ENCODE assay signal across 10 mouse cellular contexts in the genomic region with DNA sequence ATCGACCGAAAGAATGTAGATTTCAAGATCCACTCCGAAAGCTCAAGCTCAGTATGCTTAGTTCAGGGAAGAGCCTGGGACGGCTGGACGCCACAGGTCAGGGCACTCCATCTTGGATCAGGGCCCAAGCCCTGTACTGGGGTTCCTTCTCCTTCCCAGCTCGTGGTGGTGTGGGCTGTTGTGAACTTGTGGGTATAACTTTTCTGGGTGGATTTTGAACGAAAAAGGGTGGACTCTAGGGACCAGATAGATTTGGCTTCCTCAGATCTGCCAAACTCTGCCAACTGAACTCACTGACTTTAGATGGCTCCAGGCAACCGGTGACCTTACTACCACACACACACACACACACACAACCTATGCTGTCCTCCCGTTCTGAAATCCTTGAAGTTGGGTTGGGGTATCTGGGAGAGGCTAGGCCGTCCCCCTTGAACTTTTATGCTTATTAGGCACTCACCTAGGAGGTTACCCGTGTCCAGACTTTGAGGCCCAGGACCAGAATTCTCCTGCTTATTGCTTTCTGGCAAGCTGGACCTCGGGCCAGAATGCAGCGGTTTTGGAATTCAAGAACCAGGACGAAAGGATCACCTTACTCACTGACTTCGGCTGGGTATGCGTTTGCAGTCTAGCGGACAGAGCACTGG. TPM values are rescaled to one million over a fixed set of nuclear protein-coding genes. Genes with fewer than 3 reads are reported as not detected.
DNase-seq lines count a peak whose midpoint lies in the region; ATAC-seq lines count a peak whose summit lies in the region.
"Had no signal": no experiment of that assay in that cellular context is flagged by ENCODE, and none has a peak within 500 bp of the region (broad histone marks: within the 10 kb centered on the region; RNA-seq: fewer than 3 reads in every experiment).

No protein-coding gene starts in this region.

- no peaks in the 10 kb centered on the region for H3K36me3 ChIP-seq in kidney, embryonic 14.5 days (ENCODE audit: control insufficient read depth, insufficient read depth, low read length)
- peaks cover 11% of the 10 kb centered on the region for H3K36me3 ChIP-seq in embryonic facial prominence, embryonic 14.5 days (ENCODE audit: control insufficient read depth, insufficient read depth, low read length)
- peaks cover 11% of the 10 kb centered on the region for H3K36me3 ChIP-seq in limb, embryonic 15.5 days
- H3K36me3 ChIP-seq: neural tube, embryonic 13.5 days had no signal

- peak overlapping the region; percentile 39 for H3K4me3 ChIP-seq in kidney, embryonic 14.5 days (ENCODE audit: low read length)
- H3K4me3 ChIP-seq in embryonic facial prominence, embryonic 14.5 days (ENCODE audit: low read depth, low read length): peak overlapping the region; percentile 34; the same call in 1 of the 2 replicates
- peak overlapping the region; percentile 35; the same call in 1 of the 2 replicates for H3K4me3 ChIP-seq in limb, embryonic 15.5 days

- 7% methylated on average over 17 of the region's 17 CpGs for WGBS in kidney, embryonic 14.5 days
- WGBS in embryonic facial prominence, embryonic 14.5 days: 13% methylated on average over 17 of the region's 17 CpGs
- WGBS in limb, embryonic 15.5 days: 13% methylated on average over 17 of the region's 17 CpGs

- no peak for ATAC-seq in kidney, embryonic 14.5 days (ENCODE audit: low FRiP score, low TSS enrichment)
- no peak for ATAC-seq in embryonic facial prominence, embryonic 14.5 days (ENCODE audit: low read depth)
- ATAC-seq in limb, embryonic 15.5 days (ENCODE audit: insufficient number of reproducible peaks, low FRiP score, low TSS enrichment, low read depth): no peak

- H3K4me1 ChIP-seq in kidney, embryonic 14.5 days (ENCODE audit: control insufficient read depth, insufficient read depth, low read length): peaks cover 13% of the 10 kb centered on the region
- peaks cover 22% of the 10 kb centered on the region for H3K4me1 ChIP-seq in embryonic facial prominence, embryonic 14.5 days (ENCODE audit: control insufficient read depth, insufficient read depth, low read length)
- peaks cover 42% of the 10 kb centered on the region for H3K4me1 ChIP-seq in limb, embryonic 15.5 days

- H3K4me2 ChIP-seq in kidney, embryonic 14.5 days (replicated peaks; ENCODE audit: low read depth, low read length): no peak overlapping the region
- H3K4me2 ChIP-seq in embryonic facial prominence, embryonic 14.5 days (ENCODE audit: low read depth, low read length): no peak overlapping the region
- no peak overlapping the region for H3K4me2 ChIP-seq in limb, embryonic 15.5 days

- no peaks in the 10 kb centered on the region for H3K9me3 ChIP-seq in kidney, embryonic 14.5 days (ENCODE audit: control insufficient read depth, low read length)
- no peaks in the 10 kb centered on the region for H3K9me3 ChIP-seq in embryonic facial prominence, embryonic 14.5 days (ENCODE audit: control insufficient read depth, low read length)
- no peaks in the 10 kb centered on the region for H3K9me3 ChIP-seq in limb, embryonic 15.5 days
- H3K9me3 ChIP-seq: embryonic facial prominence, embryonic 13.5 days; neural tube, embryonic 13.5 days had no signal

- DNase-seq in embryo, embryonic 11 days: peak; percentile 21
- DNase-seq in embryo, embryonic 10 days (ENCODE audit: low spot score): no peak
- DNase-seq in kidney, adult 9 months: no peak
- DNase-seq in embryonic facial prominence, embryonic 14.5 days (ENCODE audit: low spot score): no peak
- DNase-seq in right cerebral cortex, adult 2 months (ENCODE audit: low spot score in 2 of 2): no peak
- DNase-seq in ovary, adult 18-20 months (ENCODE audit: low spot score): no peak

- H3K27ac ChIP-seq in kidney, embryonic 14.5 days (ENCODE audit: low read depth, low read length): no peak overlapping the region
- no peak overlapping the region for H3K27ac ChIP-seq in embryonic facial prominence, embryonic 14.5 days (replicated peaks; ENCODE audit: low read depth, low read length)
- no peak overlapping the region for H3K27ac ChIP-seq in limb, embryonic 15.5 days
- H3K27ac ChIP-seq: embryonic facial prominence, embryonic 13.5 days; neural tube, embryonic 13.5 days had no signal

- H3K9ac ChIP-seq in kidney, embryonic 14.5 days (ENCODE audit: low read depth, low read length): no peak overlapping the region
- H3K9ac ChIP-seq in embryonic facial prominence, embryonic 14.5 days (ENCODE audit: low read depth, low read length): no peak overlapping the region
- H3K9ac ChIP-seq in limb, embryonic 15.5 days: no peak overlapping the region
- H3K9ac ChIP-seq: embryonic facial prominence, embryonic 13.5 days had no signal

- H3K27me3 ChIP-seq in kidney, embryonic 14.5 days (ENCODE audit: control insufficient read depth, insufficient read depth, low read length): peaks cover 97% of the 10 kb centered on the region
- peaks cover 100% of the 10 kb centered on the region for H3K27me3 ChIP-seq in embryonic facial prominence, embryonic 14.5 days (replicated peaks; ENCODE audit: control insufficient read depth, insufficient read depth, low read length)
- H3K27me3 ChIP-seq in limb, embryonic 15.5 days: peaks cover 100% of the 10 kb centered on the region

RNA-seq across cellular contexts. Expression of a gene that starts 0.6 kb away (rescaled TPM):
- polyA plus RNA-seq in kidney, embryonic 14.5 days (2014; fragmentation: Nextera tagmentation; extraction: Ambion mirVana): not detected in 2 replicates
- polyA plus RNA-seq in embryonic facial prominence, embryonic 14.5 days (2014; fragmentation: Nextera tagmentation; extraction: Ambion mirVana): 0.16 TPM in 1 of 2 replicates, not detected in the other
- 0.12 TPM in 1 of 2 replicates, not detected in the other for polyA plus RNA-seq in limb, embryonic 15.5 days (2015; fragmentation: Nextera tagmentation; extraction: Ambion mirVana)
- polyA plus RNA-seq: embryonic facial prominence, embryonic 13.5 days had no signal
